Mouse (Mus musculus): ENCODE results near the gene Nelfe.

GRCm38 (mm10) chr17:34811275-34811674 lies 38.9 kb upstream of the Nelfe start:
- TF ChIP-seq CTCF (IDR thresholded peaks at IDR 0.05), result no peak
- TF ChIP-seq POLR2A (IDR thresholded peaks at IDR 0.05; ENCODE audit: insufficient read depth, low read depth, low read length), result no peak
- TF ChIP-seq EP300 (IDR thresholded peaks at IDR 0.05; ENCODE audit: insufficient read depth, low read depth, low read length), result no peak
